Mouse (Mus musculus) bone marrow, adult 2 months (tissue): ENCODE measurements around the gene Cst8. TPM values are rescaled to one million over a fixed set of nuclear protein-coding genes. Genes with fewer than 3 reads are reported as not detected.
"Not testable (repeated sequence)": the region's sequence is repeated elsewhere in the genome, so short reads cannot be mapped to it uniquely, and the experiment has no call there.

ENCODE experiments used
- H3K27ac ChIP-seq: fragments of 200-500 bp; 2 replicates; pipeline ENCODE4 v1.5.1; 2012; ENCODE audit warnings: low read depth, mild to moderate bottlenecking, control low read depth, inconsistent platforms, low read length; ENCODE audit not compliant: control insufficient read depth, poor library complexity, insufficient read depth
- H3K4me1 ChIP-seq: fragments of 200-500 bp; 2 replicates; pipeline ENCODE4 v1.6.1; 2011; ENCODE audit warnings: low read length; ENCODE audit not compliant: control insufficient read depth, insufficient read depth
- H3K4me3 ChIP-seq: fragments of 200-500 bp; replicated peaks from 2 replicates; pipeline ENCODE3; 2011; ENCODE audit warnings: mild to moderate bottlenecking, low read depth, low read length, control low read depth; ENCODE audit not compliant: control insufficient read depth
- CTCF ChIP-seq: fragments of 200-500 bp; IDR thresholded peaks from 2 replicates; pipeline ENCODE4 v1.5.1; 2011; ENCODE audit warnings: low read length, control low read depth; ENCODE audit not compliant: control insufficient read depth, insufficient read depth
- POLR2A ChIP-seq: fragments of 200-500 bp; IDR thresholded peaks from 2 replicates; pipeline ENCODE4 v1.6.1; 2011; ENCODE audit warnings: low read depth, mild to moderate bottlenecking, control low read depth, low read length, borderline replicate concordance; ENCODE audit not compliant: control insufficient read depth
- WGBS: fragments of 180-500 bp; shearing (Covaris S2); methylation state at CpG from one replicate; pipeline ENCODE4 v1.1.7; 2018; 5-methylcytosine and 5-hydroxymethylcytosine counted together
- polyA plus RNA-seq: library from polyadenylated mRNA; stranded (reverse); fragments of >200 nt; gene quantifications from 2 replicates; pipeline ENCODE4 v1.2.4, GENCODE M21; 2011; ENCODE audit warnings: low replicate concordance; ENCODE audit not compliant: missing spikeins, insufficient read depth, insufficient read length

Gene Cst8
- polyA plus RNA-seq = not detected in 2 replicates

- H3K27ac ChIP-seq = no peak within 1 kb of the TSS
- H3K4me1 ChIP-seq = no peaks in the 10 kb centered on the region
- no peak within 1 kb of the TSS for H3K4me3 ChIP-seq
- WGBS = 64% methylated on average over 1 of the region's 1 CpGs
- TF ChIP-seq POLR2A (no peak), CTCF (no peak)
These were observed at the start of gene Cst8 for GRCm38 (mm10) chr2:148798485-148798884. TSS of gene Cst8 (plus strand) at chr2:148798785.

GRCm38 (mm10) chr2:148750058-148750457 lies 48.5 kb upstream of the Cst8 start, which contains the start of gene Cstl1:
TSS of gene Cstl1 (plus strand) at chr2:148750358.
- no peak within 1 kb of the TSS for H3K27ac ChIP-seq
- H3K4me1 ChIP-seq = no peaks in the 10 kb centered on the region; the same call in 1 of the 2 replicates
- WGBS = 84% methylated on average over 1 of the region's 1 CpGs
- H3K4me3 ChIP-seq = no peak within 1 kb of the TSS
- TF ChIP-seq CTCF (no peak), POLR2A (no peak)

- TF ChIP-seq CTCF (peak; percentile 16; the same call in 1 of the 2 replicates), POLR2A (no peak)
- Histone ChIP-seq H3K4me1 (no peaks in the 10 kb centered on the region; the same call in 1 of the 2 replicates), H3K4me3 (no peak overlapping the region), H3K27ac (no peak overlapping the region)
- 15% methylated on average over 15 of the region's 15 CpGs for WGBS
These were observed 46.4 kb upstream of the Cst8 start for GRCm38 (mm10) chr2:148751893-148752813.

- no peak overlapping the region for H3K27ac ChIP-seq
- no peaks in the 10 kb centered on the region; the same call in 1 of the 2 replicates for H3K4me1 ChIP-seq
- H3K4me3 ChIP-seq = no peak overlapping the region
- 3% methylated on average over 1 of the region's 1 CpGs for WGBS
- no peak for TF ChIP-seq CTCF
These were observed 44.2 kb upstream of the Cst8 start for GRCm38 (mm10) chr2:148754310-148754846.

- no peak overlapping the region for H3K4me3 ChIP-seq
These were observed 34.8 kb upstream of the Cst8 start for GRCm38 (mm10) chr2:148763648-148764388.

GRCm38 (mm10) chr2:148771397-148771796 lies 27.2 kb upstream of the Cst8 start, which contains the start of gene Cst11:
TSS of gene Cst11 (minus strand) at chr2:148771497.
- not testable (repeated sequence) for H3K4me1 ChIP-seq, H3K4me3 ChIP-seq, H3K27ac ChIP-seq
- 76% methylated on average over 4 of the region's 4 CpGs for WGBS

More at GRCm38 (mm10) chr2:148763648-148764388, 34.8 kb upstream of the Cst8 start:
- no peaks in the 10 kb centered on the region; the same call in 1 of the 2 replicates for H3K4me1 ChIP-seq
- 85% methylated on average over 1 of the region's 1 CpGs for WGBS
- no peak for TF ChIP-seq POLR2A
- no peak for TF ChIP-seq CTCF
- H3K27ac ChIP-seq = peak overlapping the region; percentile 49

- no peak within 1 kb of the TSS for H3K27ac ChIP-seq
- no peaks in the 10 kb centered on the region for H3K4me1 ChIP-seq
- 26% methylated on average over 1 of the region's 1 CpGs for WGBS
- no peak for TF ChIP-seq POLR2A
- no peak for TF ChIP-seq CTCF
- H3K4me3 ChIP-seq = no peak within 1 kb of the TSS
These were observed 16.9 kb upstream of the Cst8 start, which contains the start of gene 8030411F24Rik for GRCm38 (mm10) chr2:148781709-148782108. TSS of gene 8030411F24Rik (plus strand) at chr2:148782009.

GRCm38 (mm10) chr2:148789142-148789541 lies 9.4 kb upstream of the Cst8 start, which contains the start of gene Cst12:
TSS of gene Cst12 (plus strand) at chr2:148789361.
- Histone ChIP-seq H3K4me1 (no peaks in the 10 kb centered on the region), H3K4me3 (no peak within 1 kb of the TSS), H3K27ac (no peak within 1 kb of the TSS)
- TF ChIP-seq POLR2A (no peak), CTCF (no peak)
- 83% methylated on average over 6 of the region's 6 CpGs for WGBS
